Mouse (Mus musculus) liver, embryonic 13.5 days (tissue): ENCODE results near the gene Lca5. TPM values are rescaled to one million over a fixed set of nuclear protein-coding genes. Genes with fewer than 3 reads are reported as not detected.

Experiments used
- ATAC-seq: fragments of 200-750 bp; cut with Nextera tagmentation; 2 replicates; pipeline ENCODE4 v1.8.0; 2017; ENCODE audit warnings: low read depth, mild to moderate bottlenecking, moderate number of reproducible peaks, moderate library complexity
- DNase-seq: peaks from one replicate; pipeline ENCODE4 v3.0.0; 2022
- H3K27ac ChIP-seq: fragments of 300-500 bp; sonication (generic); 2 replicates; pipeline ENCODE4 v1.5.1; 2015; ENCODE audit warnings: moderate library complexity, mild to moderate bottlenecking, inconsistent platforms
- H3K27me3 ChIP-seq: fragments of 300-500 bp; sonication (generic); 2 replicates; pipeline ENCODE4 v1.6.1; 2015; ENCODE audit warnings: mild to moderate bottlenecking, inconsistent platforms
- H3K36me3 ChIP-seq: fragments of 300-500 bp; sonication (generic); 2 replicates; pipeline ENCODE4 v1.6.1; 2015; ENCODE audit warnings: mild to moderate bottlenecking, inconsistent platforms
- H3K4me1 ChIP-seq: fragments of 300-500 bp; sonication (generic); replicated peaks from 2 replicates; pipeline ENCODE4 v1.6.1; 2015; ENCODE audit warnings: inconsistent platforms
- H3K4me2 ChIP-seq: fragments of 300-500 bp; sonication (generic); 2 replicates; pipeline ENCODE4 v1.6.1; 2015; ENCODE audit warnings: inconsistent platforms, mild to moderate bottlenecking, moderate library complexity
- H3K4me3 ChIP-seq: fragments of 300-500 bp; sonication (generic); replicated peaks from 2 replicates; pipeline ENCODE4 v1.5.1; 2015; ENCODE audit warnings: mild to moderate bottlenecking, inconsistent platforms
- H3K9ac ChIP-seq: fragments of 300-500 bp; sonication (generic); 2 replicates; pipeline ENCODE4 v1.6.1; 2015; ENCODE audit warnings: mild to moderate bottlenecking, inconsistent platforms
- H3K9me3 ChIP-seq: fragments of 300-500 bp; sonication (generic); replicated peaks from 2 replicates; pipeline ENCODE4 v1.6.1; 2016; ENCODE audit warnings: inconsistent platforms
- WGBS: fragments of 180-500 bp; shearing (Covaris S2); methylation state at CpG from one replicate; pipeline ENCODE4 v1.1.7; 2015; ENCODE audit not compliant: insufficient replicate concordance; 5-methylcytosine and 5-hydroxymethylcytosine counted together
- polyA plus RNA-seq: library from polyadenylated mRNA; unstranded; fragments of >200 nt; fragmentation: Nextera tagmentation; extraction: Ambion mirVana; gene quantifications from 2 replicates; pipeline ENCODE4 v1.2.1, GENCODE M21; 2015

The Lca5 gene
- 1.2 and 1.8 TPM in 2 replicates for polyA plus RNA-seq

- H3K4me1 ChIP-seq = peaks cover 10% of the 10 kb centered on the region
- DNase-seq (peak; percentile 79), ATAC-seq (peak; percentile 97)
- 3% methylated on average over 51 of the region's 57 CpGs for WGBS
- H3K27ac ChIP-seq = no peak within 1 kb of the TSS
- peak within 1 kb of the TSS; percentile 55 for H3K4me3 ChIP-seq
- peak within 1 kb of the TSS; percentile 63 for H3K4me2 ChIP-seq
- no peaks in the 10 kb centered on the region for H3K27me3 ChIP-seq
- no peaks in the 10 kb centered on the region for H3K9me3 ChIP-seq
- H3K36me3 ChIP-seq = no peaks in the 10 kb centered on the region
- H3K9ac ChIP-seq = no peak within 1 kb of the TSS
These were observed at the start of gene Lca5 for GRCm38 (mm10) chr9:83440392-83441357. TSS of gene Lca5 (minus strand) at chr9:83441127.

GRCm38 (mm10) chr9:83488491-83489210 lies 47.7 kb upstream of the Lca5 start:
- no peaks in the 10 kb centered on the region for H3K36me3 ChIP-seq
- no peak overlapping the region for H3K27ac ChIP-seq
- H3K4me3 ChIP-seq = no peak overlapping the region
- H3K4me2 ChIP-seq = no peak overlapping the region
- H3K27me3 ChIP-seq = no peaks in the 10 kb centered on the region
- ATAC-seq (no peak), DNase-seq (no peak)
- H3K9ac ChIP-seq = no peak overlapping the region
- no peaks in the 10 kb centered on the region for H3K9me3 ChIP-seq
- 46% methylated on average over 15 of the region's 15 CpGs for WGBS
- no peaks in the 10 kb centered on the region for H3K4me1 ChIP-seq

- no peak for DNase-seq
- Histone ChIP-seq H3K36me3 (no peaks in the 10 kb centered on the region), H3K9ac (no peak overlapping the region), H3K27me3 (no peaks in the 10 kb centered on the region), H3K4me2 (no peak overlapping the region), H3K9me3 (no peaks in the 10 kb centered on the region), H3K4me1 (no peaks in the 10 kb centered on the region), H3K4me3 (no peak overlapping the region), H3K27ac (no peak overlapping the region)
- ATAC-seq = no peak
- WGBS = 48% methylated on average over 9 of the region's 9 CpGs
These were observed 47.0 kb upstream of the Lca5 start for GRCm38 (mm10) chr9:83487771-83488470.

GRCm38 (mm10) chr9:83485966-83486365 lies 45.0 kb upstream of the Lca5 start:
- no peak overlapping the region for H3K4me3 ChIP-seq
- H3K9ac ChIP-seq = no peak overlapping the region
- DNase-seq (no peak), ATAC-seq (no peak)
- no peak overlapping the region for H3K27ac ChIP-seq
- 78% methylated on average over 3 of the region's 3 CpGs for WGBS
- no peak overlapping the region for H3K4me2 ChIP-seq
- H3K4me1 ChIP-seq = no peaks in the 10 kb centered on the region
- H3K36me3 ChIP-seq = no peaks in the 10 kb centered on the region
- no peaks in the 10 kb centered on the region for H3K9me3 ChIP-seq
- H3K27me3 ChIP-seq = no peaks in the 10 kb centered on the region

GRCm38 (mm10) chr9:83485357-83485756 lies 44.4 kb upstream of the Lca5 start:
- ATAC-seq = no peak
- H3K9me3 ChIP-seq = no peaks in the 10 kb centered on the region
- no peaks in the 10 kb centered on the region for H3K4me1 ChIP-seq
- WGBS = 83% methylated on average over 1 of the region's 1 CpGs
- H3K4me3 ChIP-seq = no peak overlapping the region
- no peak overlapping the region for H3K9ac ChIP-seq
- no peak for DNase-seq
- no peaks in the 10 kb centered on the region for H3K36me3 ChIP-seq
- H3K4me2 ChIP-seq = no peak overlapping the region
- H3K27me3 ChIP-seq = no peaks in the 10 kb centered on the region
- H3K27ac ChIP-seq = no peak overlapping the region

- no peak for ATAC-seq
- Histone ChIP-seq H3K4me2 (no peak overlapping the region), H3K4me3 (no peak overlapping the region), H3K9me3 (no peaks in the 10 kb centered on the region), H3K27ac (no peak overlapping the region), H3K36me3 (no peaks in the 10 kb centered on the region), H3K4me1 (no peaks in the 10 kb centered on the region), H3K9ac (no peak overlapping the region), H3K27me3 (no peaks in the 10 kb centered on the region)
- DNase-seq = no peak
- WGBS = 70% methylated on average over 4 of the region's 4 CpGs
These were observed 42.5 kb upstream of the Lca5 start for GRCm38 (mm10) chr9:83483419-83483818.

GRCm38 (mm10) chr9:83482176-83482949 lies 41.4 kb upstream of the Lca5 start:
- H3K4me2 ChIP-seq = no peak overlapping the region
- ATAC-seq = peak; percentile 31; the same call in 1 of the 2 replicates
- no peak overlapping the region for H3K4me3 ChIP-seq
- no peaks in the 10 kb centered on the region for H3K9me3 ChIP-seq
- no peak overlapping the region for H3K9ac ChIP-seq
- no peaks in the 10 kb centered on the region for H3K4me1 ChIP-seq
- H3K36me3 ChIP-seq = no peaks in the 10 kb centered on the region
- DNase-seq = peak; percentile 2
- 78% methylated on average over 4 of the region's 4 CpGs for WGBS
- no peaks in the 10 kb centered on the region for H3K27me3 ChIP-seq
- no peak overlapping the region for H3K27ac ChIP-seq

GRCm38 (mm10) chr9:83469871-83470270 lies 28.9 kb upstream of the Lca5 start:
- WGBS = 37% methylated on average over 2 of the region's 2 CpGs
- Histone ChIP-seq H3K36me3 (no peaks in the 10 kb centered on the region), H3K27me3 (no peaks in the 10 kb centered on the region), H3K4me2 (no peak overlapping the region), H3K4me1 (no peaks in the 10 kb centered on the region), H3K9ac (no peak overlapping the region), H3K4me3 (no peak overlapping the region), H3K27ac (no peak overlapping the region), H3K9me3 (no peaks in the 10 kb centered on the region)
- ATAC-seq (no peak), DNase-seq (no peak)

- H3K9me3 ChIP-seq = no peaks in the 10 kb centered on the region
- H3K4me2 ChIP-seq = peak overlapping the region; percentile 45
- no peak overlapping the region for H3K27ac ChIP-seq
- 2% methylated on average over 22 of the region's 22 CpGs for WGBS
- H3K9ac ChIP-seq = no peak overlapping the region
- ATAC-seq = no peak
- H3K4me1 ChIP-seq = no peaks in the 10 kb centered on the region
- H3K27me3 ChIP-seq = peaks cover 25% of the 10 kb centered on the region
- peak overlapping the region; percentile 36 for H3K4me3 ChIP-seq
- no peaks in the 10 kb centered on the region for H3K36me3 ChIP-seq
- DNase-seq = no peak
These were observed 6.8 kb upstream of the Lca5 start for GRCm38 (mm10) chr9:83447771-83448170.

GRCm38 (mm10) chr9:83447176-83447575 lies 6.2 kb upstream of the Lca5 start:
- no peak overlapping the region for H3K9ac ChIP-seq
- no peak for DNase-seq
- H3K4me1 ChIP-seq = no peaks in the 10 kb centered on the region
- 11% methylated on average over 9 of the region's 9 CpGs for WGBS
- no peak overlapping the region for H3K27ac ChIP-seq
- H3K4me3 ChIP-seq = no peak overlapping the region
- peaks cover 25% of the 10 kb centered on the region for H3K27me3 ChIP-seq
- H3K36me3 ChIP-seq = no peaks in the 10 kb centered on the region
- no peaks in the 10 kb centered on the region for H3K9me3 ChIP-seq
- ATAC-seq = no peak
- peak overlapping the region; percentile 45 for H3K4me2 ChIP-seq
